Comparison of ENCODE assay signal across 8 mouse cellular contexts in the genomic region with DNA sequence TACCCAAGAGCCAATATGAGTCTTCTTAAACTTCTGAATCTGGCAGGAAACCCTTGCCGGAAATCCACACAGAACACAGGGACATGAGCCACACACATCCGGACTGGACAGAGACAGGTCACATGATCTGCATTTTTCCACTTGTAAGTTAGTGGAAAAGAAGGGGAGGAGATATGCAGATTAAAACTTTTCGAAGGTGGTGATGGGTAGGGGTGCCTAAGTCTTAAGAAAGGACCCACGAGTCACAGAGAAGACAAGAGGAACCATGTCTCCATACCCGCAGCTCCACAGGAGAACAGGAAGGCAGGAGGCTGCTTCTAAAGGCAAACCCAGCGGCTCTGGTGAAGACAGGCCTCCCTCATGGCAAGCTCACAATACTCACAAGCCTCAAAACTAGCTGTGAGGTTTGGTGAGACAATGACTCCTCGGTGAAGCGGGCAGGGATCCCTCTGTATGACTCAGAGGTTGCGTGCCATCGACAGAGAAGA. TPM values are rescaled to one million over a fixed set of nuclear protein-coding genes. Genes with fewer than 3 reads are reported as not detected.
DNase-seq lines count a peak whose midpoint lies in the region; ATAC-seq and TF ChIP-seq lines count a peak whose summit lies in the region.

No protein-coding gene starts in this region.

- H3K9ac ChIP-seq in CH12.LX (ENCODE audit: insufficient read depth, low read depth), result peak overlapping the region; percentile 70
- peak overlapping the region; percentile 74 for H3K9ac ChIP-seq in lung, embryonic 16.5 days (ENCODE audit: low read length)

- H3K36me3 ChIP-seq in CH12.LX (replicated peaks in 1 of 2; ENCODE audit: control insufficient read depth in 1 of 2, insufficient read depth in 1 of 2, low read length in 1 of 2), result no peaks in the 10 kb centered on the region
- no peaks in the 10 kb centered on the region for H3K36me3 ChIP-seq in lung, embryonic 16.5 days (ENCODE audit: control insufficient read depth, insufficient read depth, low read length)

- H3K27ac ChIP-seq in CH12.LX (ENCODE audit: insufficient read depth, low read depth), result peak overlapping the region; percentile 75
- H3K27ac ChIP-seq in lung, embryonic 16.5 days (ENCODE audit: low read length), result peak overlapping the region; percentile 97

- peak; percentile 97 for DNase-seq in CH12.LX (ENCODE audit: extremely low read depth)
- peak; percentile 77 for DNase-seq in adrenal gland, postnatal 10 days
- peak; percentile 87 for DNase-seq in fibroblast of lung, adult 2 months (ENCODE audit: low read depth)
- DNase-seq in heart, postnatal 14 days, result peak; percentile 67 to 69
- DNase-seq in kidney, postnatal 36 days, result peak; percentile 79 to 96
- peak; percentile 53 for DNase-seq in urinary bladder, adult 2 months (ENCODE audit: low spot score)

- H3K27me3 ChIP-seq in CH12.LX (replicated peaks), result peaks cover 2% of the 10 kb centered on the region
- no peaks in the 10 kb centered on the region for H3K27me3 ChIP-seq in lung, embryonic 16.5 days (ENCODE audit: control insufficient read depth, insufficient read depth, low read depth, low read length)

- dilution Hi-C loops in CH12.LX (cut with MboI; ENCODE audit: extremely low pct_ligation_motif_present, extremely low pct_unique_long_range_greater_than_20kb, low sequenced_read_pairs), result no loop called here

- H3K79me2 ChIP-seq in CH12.LX (replicated peaks; ENCODE audit: control insufficient read depth, extremely low read depth, insufficient read depth, poor library complexity, severe bottlenecking), result no peaks in the 10 kb centered on the region

- intact Hi-C loops in heart, postnatal 14 days (cut with DNase I), result no loop called here

- H3K4me3 ChIP-seq in CH12.LX (replicated peaks in 1 of 3; ENCODE audit: low read depth in 2 of 3, low read length in 2 of 3, poor library complexity in 1 of 3), result peak overlapping the region; percentile 57 to 64 (median 60)
- H3K4me3 ChIP-seq in lung, embryonic 16.5 days (ENCODE audit: low read length), result peak overlapping the region; percentile 52

- ATAC-seq in lung, embryonic 16.5 days (ENCODE audit: low read depth), result peak; percentile 95
- ATAC-seq in neutrophil, adult 5-6 weeks (ENCODE audit: extremely low read depth, insufficient number of reproducible peaks, low FRiP score, poor library complexity, severe bottlenecking), result peak; percentile 45

- in situ Hi-C loops in CH12.LX (cut with MboI; ENCODE audit: low pct_ligation_motif_present, low pct_unique_long_range_greater_than_20kb, low sequenced_read_pairs), result no loop called here

- H3K4me1 ChIP-seq in CH12.LX (ENCODE audit: control insufficient read depth in 1 of 2, insufficient read depth in 2 of 2), result peaks cover 0 to 43% of the 10 kb centered on the region in 2 experiments; a peak in 2 of 4 replicates
- H3K4me1 ChIP-seq in lung, embryonic 16.5 days (replicated peaks; ENCODE audit: control insufficient read depth, insufficient read depth, low read length), result peaks cover 26% of the 10 kb centered on the region

- no peak for TF ChIP-seq RAD21 in CH12.LX (IDR thresholded peaks at IDR 0.05; ENCODE audit: low read depth, low read length)

- TF ChIP-seq CTCF in CH12.LX (conservative IDR thresholded peaks at IDR 0.05 in 1 of 2, IDR thresholded peaks at IDR 0.05 in 1 of 2; ENCODE audit: low read depth in 2 of 2, low read length in 2 of 2), result no peak

- no peaks in the 10 kb centered on the region for H3K9me3 ChIP-seq in CH12.LX (replicated peaks; ENCODE audit: low read length)
- no peaks in the 10 kb centered on the region for H3K9me3 ChIP-seq in lung, embryonic 16.5 days (ENCODE audit: control insufficient read depth, low read length)

- WGBS in lung, embryonic 16.5 days, result 1% methylated on average over 10 of the region's 10 CpGs

- TF ChIP-seq EP300 in CH12.LX (IDR thresholded peaks at IDR 0.05; ENCODE audit: low read length), result no peak

- H3K4me2 ChIP-seq in CH12.LX (ENCODE audit: insufficient read depth, low read depth, poor library complexity, severe bottlenecking), result peak overlapping the region; percentile 67
- H3K4me2 ChIP-seq in lung, embryonic 16.5 days (ENCODE audit: low read depth, low read length), result peak overlapping the region; percentile 85

- TF ChIP-seq POLR2A in CH12.LX (IDR thresholded peaks at IDR 0.05; ENCODE audit: low read depth, low read length), result peak; percentile 92

TF ChIP-seq in CH12.LX, 34 proteins besides CTCF, POLR2A, EP300 and RAD21:
- TF ChIP-seq SMC3 (IDR thresholded peaks at IDR 0.05; ENCODE audit: low read depth, low read length), result no peak
- TF ChIP-seq GABPA (IDR thresholded peaks at IDR 0.05; ENCODE audit: insufficient replicate concordance, low read depth, low read length), result no peak
- peak; percentile 67 for TF ChIP-seq NELFE (IDR thresholded peaks at IDR 0.05; ENCODE audit: low read depth, low read length)
- TF ChIP-seq MAFK (IDR thresholded peaks at IDR 0.05; ENCODE audit: insufficient replicate concordance, low read length), result no peak
- no peak for TF ChIP-seq E2F4 (IDR thresholded peaks at IDR 0.05; ENCODE audit: insufficient replicate concordance, low read depth, low read length)
- no peak for TF ChIP-seq RCOR1 (conservative IDR thresholded peaks at IDR 0.05; ENCODE audit: low read depth, low read length)
- TF ChIP-seq POLR2AphosphoS2 (IDR thresholded peaks at IDR 0.05; ENCODE audit: low read depth, low read length), result 0 out of 2 replicates have a peak, but pooled peaks have one; percentile 45
- no peak for TF ChIP-seq UBTF (IDR thresholded peaks at IDR 0.05; ENCODE audit: low read depth, low read length)
- TF ChIP-seq ETS1 (conservative IDR thresholded peaks at IDR 0.05; ENCODE audit: low read depth, low read length), result no peak
- TF ChIP-seq MAX (IDR thresholded peaks at IDR 0.05; ENCODE audit: low read length), result peak; percentile 69; the same call in 1 of the 2 replicates
- TF ChIP-seq JUN (IDR thresholded peaks at IDR 0.05; ENCODE audit: insufficient read depth, low read depth, low read length), result no peak
- no peak for TF ChIP-seq KAT2A (IDR thresholded peaks at IDR 0.05; ENCODE audit: insufficient replicate concordance, low read length)
- TF ChIP-seq TCF12 (IDR thresholded peaks at IDR 0.05; ENCODE audit: low read depth, low read length), result no peak
- TF ChIP-seq MXI1 (IDR thresholded peaks at IDR 0.05; ENCODE audit: low read depth, low read length), result no peak
- TF ChIP-seq BHLHE40 (IDR thresholded peaks at IDR 0.05; ENCODE audit: low read depth, low read length), result peak; percentile 68
- no peak for TF ChIP-seq PAX5 (IDR thresholded peaks at IDR 0.05; ENCODE audit: low read length)
- TF ChIP-seq CHD2 (IDR thresholded peaks at IDR 0.05; ENCODE audit: low read length), result no peak
- TF ChIP-seq USF1 (IDR thresholded peaks at IDR 0.05; ENCODE audit: low read depth, low read length), result peak; percentile 92
- no peak for TF ChIP-seq ZKSCAN1 (IDR thresholded peaks at IDR 0.05; ENCODE audit: borderline replicate concordance, low read depth, low read length)
- no peak; the same call in 1 of the 2 replicates for TF ChIP-seq JUND (conservative IDR thresholded peaks at IDR 0.05; ENCODE audit: low read depth, low read length)
- no peak for TF ChIP-seq MEF2A (IDR thresholded peaks at IDR 0.05; ENCODE audit: borderline replicate concordance, low read depth, low read length)
- TF ChIP-seq ZC3H11A (IDR thresholded peaks at IDR 0.05; ENCODE audit: low read depth, low read length), result no peak
- no peak for TF ChIP-seq NRF1 (IDR thresholded peaks at IDR 0.05; ENCODE audit: low read depth, low read length)
- peak; percentile 94 for TF ChIP-seq TBP (conservative IDR thresholded peaks at IDR 0.05; ENCODE audit: low read depth, low read length)
- 0 out of 2 replicates have a peak, but pooled peaks have one; percentile 23 for TF ChIP-seq SIN3A (IDR thresholded peaks at IDR 0.05; ENCODE audit: low read length)
- no peak for TF ChIP-seq MAZ (IDR thresholded peaks at IDR 0.05; ENCODE audit: low read depth, low read length)
- TF ChIP-seq HCFC1 (IDR thresholded peaks at IDR 0.05; ENCODE audit: low read depth, low read length), result peak; percentile 56
- no peak for TF ChIP-seq ZNF384 (IDR thresholded peaks at IDR 0.05; ENCODE audit: low read depth, low read length)
- TF ChIP-seq ELF1 (IDR thresholded peaks at IDR 0.05; ENCODE audit: low read depth, low read length), result peak; percentile 64
- TF ChIP-seq MYC (IDR thresholded peaks at IDR 0.05; ENCODE audit: low read depth, low read length), result no peak
- no peak for TF ChIP-seq IRF4 (IDR thresholded peaks at IDR 0.05; ENCODE audit: low read depth, low read length)
- TF ChIP-seq USF2 (conservative IDR thresholded peaks at IDR 0.05; ENCODE audit: low read depth, low read length), result peak; percentile 94
- no peak for TF ChIP-seq CHD1 (IDR thresholded peaks at IDR 0.05; ENCODE audit: low read depth, low read length)
- peak; percentile 62; the same call in 1 of the 2 replicates for TF ChIP-seq ZMIZ1 (IDR thresholded peaks at IDR 0.05; ENCODE audit: low read depth, low read length)

RNA-seq across cellular contexts. Expression of gene Tpt1, which starts 10.6 kb away (rescaled TPM):
- total RNA-seq in CH12.LX (2012; rRNA removed), result 698 and 751 TPM in 2 replicates
- 1,876 and 2,057 TPM in 2 replicates for total RNA-seq in CH12.LX (2014; rRNA removed)
- 1,607 and 1,716 TPM in 2 replicates for polyA plus RNA-seq in CH12.LX (2012; ENCODE audit: insufficient read length, low read depth)
- 1,000 to 10,000 TPM; 3,217 to 3,266 TPM for total RNA-seq in adrenal gland, postnatal 10 days (2021)
- total RNA-seq in heart, postnatal 14 days (2021), result 1,000 to 10,000 TPM; 2,748 to 2,964 TPM
- 979 and 987 TPM in 2 replicates for polyA plus RNA-seq in lung, embryonic 16.5 days (2015; fragmentation: Nextera tagmentation; extraction: Ambion mirVana)
- total RNA-seq in neutrophil, adult 5-6 weeks (2017), result 1,381 and 1,390 TPM in 2 replicates
- polyA plus RNA-seq in urinary bladder, adult 2 months (2012; rRNA removed), result 2,550 and 3,005 TPM in 2 replicates

RNA-seq across cellular contexts. Expression of gene Slc25a30, which starts 47.5 kb away (rescaled TPM):
- 10.7 and 18.2 TPM in 2 replicates for total RNA-seq in CH12.LX (2012; rRNA removed)
- 15.5 and 17.0 TPM in 2 replicates for total RNA-seq in CH12.LX (2014; rRNA removed)
- 8.3 and 9.6 TPM in 2 replicates for polyA plus RNA-seq in CH12.LX (2012; ENCODE audit: insufficient read length, low read depth)
- total RNA-seq in adrenal gland, postnatal 10 days (2021), result 10 to 100 TPM; 35.2 to 50.6 TPM
- total RNA-seq in heart, postnatal 14 days (2021), result 10 to 100 TPM; 20.8 to 21.1 TPM
- polyA plus RNA-seq in lung, embryonic 16.5 days (2015; fragmentation: Nextera tagmentation; extraction: Ambion mirVana), result 3.3 and 3.5 TPM in 2 replicates
- 46.4 and 50.7 TPM in 2 replicates for total RNA-seq in neutrophil, adult 5-6 weeks (2017)
- 7.6 and 8.1 TPM in 2 replicates for polyA plus RNA-seq in urinary bladder, adult 2 months (2012; rRNA removed)

Comparison
In these comparisons a context has a peak if more than half of its experiments do, and no peak if none do; other contexts are left out.
1. Peak in every context shown above with its lines: DNase-seq, ATAC-seq, H3K4me3 ChIP-seq and H3K27ac ChIP-seq.